In genomic region chr5:22897228-22897627, GRCm38 (mm10) we compare ENCODE assay signal across 29 mouse cellular contexts.
DNase-seq lines count a peak whose midpoint lies in the region; ATAC-seq and TF ChIP-seq lines count a peak whose summit lies in the region.
"Had no signal": no experiment of that assay in that cellular context is flagged by ENCODE, and none has a peak within 500 bp of the region (broad histone marks: within the 10 kb centered on the region; RNA-seq: fewer than 3 reads in every experiment).

No protein-coding gene starts in this region.

- peak overlapping the region; percentile 11; the same call in 1 of the 2 replicates for H3K27ac ChIP-seq in forebrain, embryonic 14.5 days (ENCODE audit: low read depth, low read length)
- no peak overlapping the region; the same call in 1 of the 2 replicates for H3K27ac ChIP-seq in forebrain, embryonic 13.5 days
- peak overlapping the region; percentile 55 for H3K27ac ChIP-seq in forebrain, postnatal 0 days (ENCODE audit: low read depth, low read length)
- no peak overlapping the region for H3K27ac ChIP-seq in forebrain, embryonic 12.5 days
- 0 out of 2 replicates have a peak overlapping the region, but pooled peaks have one; percentile 2 for H3K27ac ChIP-seq in midbrain, embryonic 13.5 days
- no peak overlapping the region for H3K27ac ChIP-seq in midbrain, embryonic 11.5 days (ENCODE audit: low read depth, low read length)
- peak overlapping the region; percentile 51; the same call in 1 of the 2 replicates for H3K27ac ChIP-seq in midbrain, embryonic 15.5 days
- H3K27ac ChIP-seq: embryonic facial prominence, embryonic 10.5 days; embryonic facial prominence, embryonic 13.5 days; gastrocnemius, adult 2 months; heart, adult 2 months; heart, embryonic 10.5 days; heart, embryonic 13.5 days; hindbrain, embryonic 12.5 days; hindbrain, postnatal 0 days had no signal

- no peak overlapping the region for H3K4me3 ChIP-seq in forebrain, embryonic 14.5 days (ENCODE audit: low read depth, low read length)
- no peak overlapping the region for H3K4me3 ChIP-seq in forebrain, embryonic 13.5 days
- H3K4me3 ChIP-seq in forebrain, postnatal 0 days (ENCODE audit: low read depth, low read length): no peak overlapping the region
- no peak overlapping the region for H3K4me3 ChIP-seq in forebrain, embryonic 12.5 days (replicated peaks)
- no peak overlapping the region for H3K4me3 ChIP-seq in midbrain, embryonic 13.5 days (replicated peaks)
- no peak overlapping the region for H3K4me3 ChIP-seq in midbrain, embryonic 11.5 days (ENCODE audit: low read depth, low read length)
- H3K4me3 ChIP-seq in midbrain, embryonic 15.5 days: no peak overlapping the region
- H3K4me3 ChIP-seq: embryonic facial prominence, embryonic 10.5 days; embryonic facial prominence, embryonic 13.5 days; erythroblast, embryonic 14.5 days; gastrocnemius, adult 2 months; heart, adult 2 months; heart, embryonic 10.5 days; heart, embryonic 13.5 days; hindbrain, embryonic 12.5 days had no signal

- WGBS in forebrain, embryonic 14.5 days: 91% methylated on average over 3 of the region's 3 CpGs
- 82% methylated on average over 3 of the region's 3 CpGs for WGBS in forebrain, embryonic 13.5 days
- 77% methylated on average over 3 of the region's 3 CpGs for WGBS in forebrain, postnatal 0 days
- 74% methylated on average over 3 of the region's 3 CpGs for WGBS in forebrain, embryonic 12.5 days
- WGBS in midbrain, embryonic 13.5 days: 83% methylated on average over 3 of the region's 3 CpGs
- 86% methylated on average over 3 of the region's 3 CpGs for whole genome bisulfite sequencing in midbrain, embryonic 11.5 days
- 76% methylated on average over 3 of the region's 3 CpGs for WGBS in midbrain, embryonic 15.5 days

- ATAC-seq in forebrain, embryonic 14.5 days: no peak
- ATAC-seq in forebrain, embryonic 13.5 days: no peak
- peak; percentile 34; the same call in 1 of the 2 replicates for ATAC-seq in forebrain, postnatal 0 days
- no peak for ATAC-seq in forebrain, embryonic 12.5 days (ENCODE audit: low FRiP score)
- ATAC-seq in midbrain, embryonic 13.5 days: no peak
- no peak for ATAC-seq in midbrain, embryonic 11.5 days (ENCODE audit: low FRiP score)
- 0 out of 2 replicates have a peak, but pooled peaks have one; percentile 40 for ATAC-seq in midbrain, embryonic 15.5 days (replicated peaks)
- ATAC-seq: activated CD4-positive, CD25-positive, alpha-beta regulatory T cell, adult 4 months; inflammation-experienced regulatory T-cells, adult 6 months; intestine, embryonic 16.5 days had no signal

- no peak for DNase-seq in forebrain, embryonic 14.5 days (ENCODE audit: low spot score)
- DNase-seq in forebrain, postnatal 0 days: no peak
- no peak for DNase-seq in midbrain, embryonic 11.5 days (ENCODE audit: low spot score, missing footprints)
- DNase-seq in gastrocnemius, adult 8-10 months (ENCODE audit: low spot score in 2 of 2): no peak
- DNase-seq: adrenal gland, adult 8-10 months; adrenal gland, postnatal 25 days; cerebellum, adult 11-12 months; cerebellum, adult 8-10 months; cerebellum, postnatal 10 days; cerebellum, postnatal 36 days; embryo, embryonic 11 days; gastrocnemius, adult 2 months; gastrocnemius, postnatal 25 days; heart, adult 2 months; heart, postnatal 14 days had no signal

- H3K9ac ChIP-seq in forebrain, embryonic 14.5 days (ENCODE audit: low read length): no peak overlapping the region
- H3K9ac ChIP-seq in forebrain, embryonic 13.5 days: no peak overlapping the region
- no peak overlapping the region for H3K9ac ChIP-seq in forebrain, postnatal 0 days
- H3K9ac ChIP-seq in forebrain, embryonic 12.5 days: no peak overlapping the region
- H3K9ac ChIP-seq in midbrain, embryonic 13.5 days (replicated peaks): no peak overlapping the region
- H3K9ac ChIP-seq in midbrain, embryonic 11.5 days (ENCODE audit: low read length): no peak overlapping the region
- no peak overlapping the region for H3K9ac ChIP-seq in midbrain, embryonic 15.5 days
- H3K9ac ChIP-seq: embryonic facial prominence, embryonic 13.5 days; heart, embryonic 13.5 days; hindbrain, embryonic 12.5 days had no signal

- H3K36me3 ChIP-seq in forebrain, embryonic 14.5 days (ENCODE audit: control insufficient read depth, insufficient read depth, low read length): no peaks in the 10 kb centered on the region
- no peaks in the 10 kb centered on the region for H3K36me3 ChIP-seq in forebrain, embryonic 13.5 days (ENCODE audit: poor library complexity, severe bottlenecking)
- H3K36me3 ChIP-seq in forebrain, postnatal 0 days (ENCODE audit: insufficient read depth): no peaks in the 10 kb centered on the region
- no peaks in the 10 kb centered on the region for H3K36me3 ChIP-seq in forebrain, embryonic 12.5 days (replicated peaks)
- no peaks in the 10 kb centered on the region for H3K36me3 ChIP-seq in midbrain, embryonic 13.5 days
- no peaks in the 10 kb centered on the region for H3K36me3 ChIP-seq in midbrain, embryonic 11.5 days (ENCODE audit: control insufficient read depth, insufficient read depth, low read length)
- no peaks in the 10 kb centered on the region for H3K36me3 ChIP-seq in midbrain, embryonic 15.5 days (replicated peaks)
- H3K36me3 ChIP-seq: embryonic facial prominence, embryonic 10.5 days; embryonic facial prominence, embryonic 13.5 days; heart, embryonic 10.5 days; heart, embryonic 13.5 days; hindbrain, embryonic 12.5 days had no signal

- H3K9me3 ChIP-seq in forebrain, embryonic 14.5 days (replicated peaks; ENCODE audit: control insufficient read depth, low read length): no peaks in the 10 kb centered on the region
- H3K9me3 ChIP-seq in forebrain, embryonic 13.5 days (replicated peaks): no peaks in the 10 kb centered on the region
- no peaks in the 10 kb centered on the region for H3K9me3 ChIP-seq in forebrain, postnatal 0 days (ENCODE audit: low read length)
- H3K9me3 ChIP-seq in forebrain, embryonic 12.5 days: no peaks in the 10 kb centered on the region
- H3K9me3 ChIP-seq in midbrain, embryonic 13.5 days: no peaks in the 10 kb centered on the region
- no peaks in the 10 kb centered on the region for H3K9me3 ChIP-seq in midbrain, embryonic 11.5 days (ENCODE audit: control insufficient read depth, low read length)
- H3K9me3 ChIP-seq in midbrain, embryonic 15.5 days: no peaks in the 10 kb centered on the region
- H3K9me3 ChIP-seq: embryonic facial prominence, embryonic 10.5 days; embryonic facial prominence, embryonic 13.5 days; heart, embryonic 10.5 days; heart, embryonic 13.5 days; hindbrain, embryonic 12.5 days had no signal

- H3K4me1 ChIP-seq in forebrain, embryonic 14.5 days (ENCODE audit: control insufficient read depth, insufficient read depth, low read length): no peaks in the 10 kb centered on the region
- no peaks in the 10 kb centered on the region for H3K4me1 ChIP-seq in forebrain, embryonic 13.5 days
- peaks cover 9% of the 10 kb centered on the region for H3K4me1 ChIP-seq in forebrain, postnatal 0 days (ENCODE audit: insufficient read depth)
- H3K4me1 ChIP-seq in forebrain, embryonic 12.5 days: peaks cover 6% of the 10 kb centered on the region; the same call in 1 of the 2 replicates
- peaks cover 12% of the 10 kb centered on the region for H3K4me1 ChIP-seq in midbrain, embryonic 13.5 days (replicated peaks)
- H3K4me1 ChIP-seq in midbrain, embryonic 11.5 days (ENCODE audit: control insufficient read depth, insufficient read depth, low read length): no peaks in the 10 kb centered on the region; the same call in 1 of the 2 replicates
- H3K4me1 ChIP-seq in midbrain, embryonic 15.5 days: peaks cover 10% of the 10 kb centered on the region
- H3K4me1 ChIP-seq: embryonic facial prominence, embryonic 10.5 days; embryonic facial prominence, embryonic 13.5 days; heart, embryonic 10.5 days; heart, embryonic 13.5 days; hindbrain, embryonic 12.5 days had no signal

- H3K27me3 ChIP-seq in forebrain, embryonic 14.5 days (replicated peaks; ENCODE audit: control insufficient read depth, insufficient read depth, low read length): no peaks in the 10 kb centered on the region
- H3K27me3 ChIP-seq in forebrain, embryonic 13.5 days: no peaks in the 10 kb centered on the region
- H3K27me3 ChIP-seq in forebrain, postnatal 0 days (ENCODE audit: insufficient read depth, low read length): no peaks in the 10 kb centered on the region
- H3K27me3 ChIP-seq in forebrain, embryonic 12.5 days: no peaks in the 10 kb centered on the region
- no peaks in the 10 kb centered on the region for H3K27me3 ChIP-seq in midbrain, embryonic 13.5 days
- H3K27me3 ChIP-seq in midbrain, embryonic 11.5 days (ENCODE audit: control insufficient read depth, insufficient read depth, low read length): no peaks in the 10 kb centered on the region
- no peaks in the 10 kb centered on the region for H3K27me3 ChIP-seq in midbrain, embryonic 15.5 days (replicated peaks)
- H3K27me3 ChIP-seq: embryonic facial prominence, embryonic 13.5 days; heart, embryonic 13.5 days; hindbrain, embryonic 12.5 days had no signal

- no peak overlapping the region for H3K4me2 ChIP-seq in forebrain, embryonic 14.5 days (ENCODE audit: low read length)
- no peak overlapping the region for H3K4me2 ChIP-seq in forebrain, embryonic 13.5 days
- H3K4me2 ChIP-seq in forebrain, postnatal 0 days (ENCODE audit: low read depth): no peak overlapping the region
- H3K4me2 ChIP-seq in forebrain, embryonic 12.5 days: no peak overlapping the region
- H3K4me2 ChIP-seq in midbrain, embryonic 13.5 days (replicated peaks): no peak overlapping the region
- H3K4me2 ChIP-seq in midbrain, embryonic 11.5 days: no peak overlapping the region
- H3K4me2 ChIP-seq in midbrain, embryonic 15.5 days: no peak overlapping the region
- H3K4me2 ChIP-seq: embryonic facial prominence, embryonic 13.5 days; heart, embryonic 13.5 days; hindbrain, embryonic 12.5 days had no signal

- TF ChIP-seq CTCF in forebrain, postnatal 0 days (IDR thresholded peaks at IDR 0.05; ENCODE audit: low read depth): no peak

Comparison
In these comparisons a context has a peak if more than half of its experiments do, and no peak if none do; other contexts are left out.
1. ATAC-seq: peak in forebrain, postnatal 0 days (single experiment) and midbrain, embryonic 15.5 days (single experiment); none in forebrain, embryonic 14.5 days (single experiment), forebrain, embryonic 13.5 days (single experiment), forebrain, embryonic 12.5 days (single experiment), midbrain, embryonic 13.5 days (single experiment) and midbrain, embryonic 11.5 days (single experiment).
2. H3K27ac ChIP-seq: peak in forebrain, embryonic 14.5 days (single experiment), forebrain, postnatal 0 days (single experiment), midbrain, embryonic 13.5 days (single experiment) and midbrain, embryonic 15.5 days (single experiment); none in forebrain, embryonic 13.5 days (single experiment), forebrain, embryonic 12.5 days (single experiment) and midbrain, embryonic 11.5 days (single experiment).